Mouse (Mus musculus) kidney, embryonic 16.5 days (tissue): ENCODE measurements around the gene Gm20696. TPM values are rescaled to one million over a fixed set of nuclear protein-coding genes. Genes with fewer than 3 reads are reported as not detected.

Experiments used
- ATAC-seq: fragments of 200-750 bp; cut with Nextera tagmentation; 2 replicates; pipeline ENCODE4 v1.8.0; 2017; ENCODE audit warnings: moderate TSS enrichment; ENCODE audit not compliant: low FRiP score, low TSS enrichment
- H3K27ac ChIP-seq: fragments of 300-500 bp; sonication (generic); 2 replicates; pipeline ENCODE4 v1.5.1; 2014; ENCODE audit warnings: low read length
- H3K27me3 ChIP-seq: fragments of 300-500 bp; sonication (generic); 2 replicates; pipeline ENCODE4 v1.6.1; 2014; ENCODE audit warnings: low read length, control low read depth, mixed read lengths; ENCODE audit not compliant: insufficient read depth
- H3K36me3 ChIP-seq: fragments of 300-500 bp; sonication (generic); 2 replicates; pipeline ENCODE4 v1.6.1; 2014; ENCODE audit warnings: low read length, control low read depth, mixed read lengths; ENCODE audit not compliant: insufficient read depth
- H3K4me1 ChIP-seq: fragments of 300-500 bp; sonication (generic); 2 replicates; pipeline ENCODE4 v1.6.1; 2014; ENCODE audit warnings: low read length, control low read depth, mixed read lengths; ENCODE audit not compliant: insufficient read depth
- H3K4me2 ChIP-seq: fragments of 300-500 bp; sonication (generic); replicated peaks from 2 replicates; pipeline ENCODE4 v1.6.1; 2014; ENCODE audit warnings: low read depth, low read length
- H3K4me3 ChIP-seq: fragments of 300-500 bp; sonication (generic); 2 replicates; pipeline ENCODE4 v1.5.1; 2014; ENCODE audit warnings: mild to moderate bottlenecking, low read length
- H3K9ac ChIP-seq: fragments of 300-500 bp; sonication (generic); replicated peaks from 2 replicates; pipeline ENCODE4 v1.6.1; 2014; ENCODE audit warnings: low read length
- H3K9me3 ChIP-seq: fragments of 300-500 bp; sonication (generic); 2 replicates; pipeline ENCODE4 v1.6.1; 2016; ENCODE audit warnings: low read length, control low read depth
- WGBS: fragments of 180-500 bp; shearing (Covaris S2); extraction: QIAGEN DNeasy Blood & Tissue Kit; methylation state at CpG from one replicate; pipeline ENCODE4 v1.1.7; 2014; 5-methylcytosine and 5-hydroxymethylcytosine counted together
- polyA plus RNA-seq: library from polyadenylated mRNA; unstranded; fragments of >200 nt; fragmentation: Nextera tagmentation; extraction: Ambion mirVana; gene quantifications from 2 replicates; pipeline ENCODE4 v1.2.1, GENCODE M21; 2015

Gm20696 gene
- polyA plus RNA-seq, 1 experiment from 2014 or later: 1.7 TPM

DNA sequence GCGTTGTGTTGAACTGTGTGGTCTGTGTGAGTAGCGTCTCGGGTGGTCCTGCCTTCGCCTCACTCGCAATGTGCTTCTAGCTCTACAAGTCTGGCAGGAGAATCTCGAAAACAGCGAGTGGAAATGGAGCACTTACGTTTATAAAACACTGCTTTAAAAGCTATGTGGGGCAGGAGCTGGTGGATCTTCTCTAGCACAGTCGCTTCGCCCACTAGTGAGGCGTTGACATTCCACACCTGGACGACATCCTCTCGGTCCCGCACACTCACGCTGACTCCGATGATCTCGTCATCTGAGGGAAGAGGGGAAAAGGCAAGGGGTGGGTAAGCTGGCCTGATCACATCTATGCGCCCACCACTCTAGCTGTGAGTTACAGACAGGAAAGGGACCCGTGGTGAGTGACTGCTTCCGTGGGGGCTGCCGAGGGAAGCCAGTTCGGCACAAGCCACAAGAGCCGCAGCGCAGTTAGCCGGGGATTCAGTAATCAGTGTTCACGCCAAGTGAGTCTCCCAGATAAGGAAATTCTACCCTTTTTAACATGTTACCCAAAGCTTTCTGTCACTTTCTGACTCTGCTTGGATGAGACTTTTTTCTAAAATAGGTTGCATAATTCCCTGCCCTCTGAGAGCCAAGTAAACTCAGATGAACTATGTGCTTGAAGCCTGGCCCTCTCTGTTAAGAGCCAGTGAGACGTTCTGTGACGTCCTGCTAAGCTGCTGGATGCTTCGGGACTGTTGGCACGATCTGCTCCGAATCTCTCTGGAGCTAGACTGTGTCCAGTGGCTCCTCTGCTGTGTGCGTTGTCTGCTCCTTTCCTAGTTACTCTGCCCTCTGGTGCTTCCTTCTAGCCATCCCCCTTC lies 34.2 kb downstream of the Gm20696 start:
- no peaks in the 10 kb centered on the region for H3K36me3 ChIP-seq
- 83% methylated on average over 32 of the region's 32 CpGs for WGBS
- no peaks in the 10 kb centered on the region for H3K9me3 ChIP-seq
- H3K4me2 ChIP-seq: no peak overlapping the region
- no peak overlapping the region for H3K9ac ChIP-seq
- no peak for ATAC-seq
- H3K4me3 ChIP-seq: no peak overlapping the region
- no peak overlapping the region for H3K27ac ChIP-seq
- H3K4me1 ChIP-seq: no peaks in the 10 kb centered on the region
- no peaks in the 10 kb centered on the region for H3K27me3 ChIP-seq

DNA sequence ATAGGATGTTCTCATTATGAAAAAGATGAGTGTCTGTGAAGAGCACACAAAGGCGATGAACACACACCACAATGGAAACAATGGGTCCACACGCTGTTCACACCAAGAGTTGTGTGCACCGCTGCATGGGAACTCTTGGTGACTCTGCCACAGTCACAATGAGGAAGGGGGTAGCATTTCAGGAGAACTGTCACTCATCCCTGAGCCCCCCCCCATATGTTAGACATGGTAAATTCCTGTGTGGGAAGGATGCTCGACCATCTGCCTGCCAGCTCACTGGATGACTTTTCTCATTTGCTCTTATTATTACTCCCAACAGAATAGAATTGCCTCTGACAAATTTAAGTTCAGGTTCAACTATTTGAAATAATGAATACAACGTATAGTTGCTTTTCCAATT lies 35.0 kb downstream of the Gm20696 start:
- no peaks in the 10 kb centered on the region for H3K4me1 ChIP-seq
- no peaks in the 10 kb centered on the region for H3K36me3 ChIP-seq
- no peak overlapping the region for H3K4me2 ChIP-seq
- H3K9ac ChIP-seq: no peak overlapping the region
- no peak for ATAC-seq
- H3K27me3 ChIP-seq: no peaks in the 10 kb centered on the region
- H3K27ac ChIP-seq: no peak overlapping the region
- WGBS: 91% methylated on average over 5 of the region's 5 CpGs
- no peak overlapping the region for H3K4me3 ChIP-seq
- no peaks in the 10 kb centered on the region for H3K9me3 ChIP-seq

DNA sequence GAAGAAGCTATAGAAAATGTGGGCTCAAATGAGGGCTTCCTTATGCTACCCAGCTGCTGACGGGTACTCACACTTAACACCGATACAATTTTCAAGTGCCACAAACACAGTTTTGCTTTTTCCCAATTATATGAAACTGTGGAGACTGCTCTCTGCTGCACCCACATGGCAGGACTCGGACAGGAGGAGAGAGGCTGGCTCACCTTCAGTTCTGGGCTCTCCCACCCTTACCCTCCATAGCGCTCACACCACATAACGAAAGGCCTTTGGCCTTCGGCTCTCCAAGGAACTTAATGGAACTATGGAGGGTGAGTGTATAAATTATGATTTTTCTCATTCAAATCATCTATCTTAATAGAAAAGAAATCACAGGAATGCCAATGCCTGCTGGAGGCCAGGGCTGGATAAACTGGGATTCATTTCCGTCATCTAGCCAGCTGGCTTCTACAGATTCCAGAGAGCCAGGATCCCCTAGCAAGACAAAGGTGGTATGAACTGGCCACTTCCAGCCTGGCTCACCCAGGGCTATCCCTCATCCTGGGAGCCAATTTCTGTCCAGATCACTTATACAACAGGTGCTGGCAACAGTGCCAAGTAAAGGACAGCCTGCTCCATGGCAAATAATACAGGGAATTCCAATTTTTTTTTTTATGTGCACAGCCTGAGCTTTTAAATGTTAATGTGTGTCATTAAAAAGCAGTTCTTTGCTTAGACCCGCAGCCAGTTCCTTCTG lies 36.7 kb downstream of the Gm20696 start:
- no peak overlapping the region for H3K9ac ChIP-seq
- no peaks in the 10 kb centered on the region for H3K27me3 ChIP-seq
- no peaks in the 10 kb centered on the region for H3K9me3 ChIP-seq
- H3K4me2 ChIP-seq: no peak overlapping the region
- H3K4me3 ChIP-seq: no peak overlapping the region
- H3K27ac ChIP-seq: no peak overlapping the region
- peaks cover 7% of the 10 kb centered on the region; the same call in 1 of the 2 replicates for H3K4me1 ChIP-seq
- 85% methylated on average over 8 of the region's 8 CpGs for WGBS
- no peaks in the 10 kb centered on the region for H3K36me3 ChIP-seq
- no peak for ATAC-seq

DNA sequence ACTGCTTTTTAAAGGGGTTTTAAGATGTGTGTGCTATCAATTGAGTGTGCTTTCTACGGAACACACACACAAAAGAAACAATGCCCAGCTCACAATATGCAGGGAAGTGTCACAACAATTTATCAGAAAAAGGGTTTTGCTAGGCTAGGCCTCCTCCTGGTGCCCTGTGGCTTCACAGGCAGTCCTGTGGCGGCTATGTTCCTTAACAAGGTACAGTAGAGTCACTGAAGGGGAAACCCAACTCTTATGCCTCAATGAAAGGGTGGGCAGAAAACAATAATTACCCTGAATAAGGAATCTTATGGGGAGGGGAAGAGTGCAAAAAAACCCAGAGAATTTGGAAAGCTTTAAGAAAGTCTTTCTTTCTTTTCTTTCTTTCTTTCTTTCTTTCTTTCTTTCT lies 40.2 kb downstream of the Gm20696 start:
- Histone ChIP-seq H3K36me3 (no peaks in the 10 kb centered on the region), H3K4me3 (no peak overlapping the region), H3K4me1 (peaks cover 20% of the 10 kb centered on the region), H3K27ac (no peak overlapping the region), H3K4me2 (no peak overlapping the region), H3K27me3 (no peaks in the 10 kb centered on the region), H3K9me3 (no peaks in the 10 kb centered on the region), H3K9ac (no peak overlapping the region)
- 81% methylated on average over 2 of the region's 2 CpGs for WGBS
- ATAC-seq: no peak

DNA sequence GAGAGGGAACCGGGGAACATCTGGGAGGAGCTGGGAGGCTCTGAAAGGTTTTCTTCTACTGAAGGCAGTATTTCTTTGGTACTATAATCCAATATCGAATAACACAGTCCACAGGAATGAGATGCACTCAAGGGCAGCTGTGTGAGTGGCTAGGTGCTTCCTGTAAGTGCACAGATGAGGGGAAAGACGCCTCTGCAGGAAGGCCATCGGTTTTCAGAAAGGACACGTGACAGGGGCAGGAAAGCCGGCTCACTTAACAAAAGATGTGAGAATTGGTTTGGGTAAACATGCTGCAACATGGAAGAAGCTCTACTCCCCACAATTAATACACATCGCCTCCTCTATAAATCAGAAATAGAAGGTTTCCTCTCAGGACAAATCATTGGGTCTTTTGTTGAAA lies 40.8 kb downstream of the Gm20696 start:
- WGBS: 24% methylated on average over 7 of the region's 7 CpGs
- Histone ChIP-seq H3K4me2 (no peak overlapping the region), H3K36me3 (no peaks in the 10 kb centered on the region), H3K27ac (no peak overlapping the region), H3K4me3 (no peak overlapping the region), H3K27me3 (no peaks in the 10 kb centered on the region), H3K4me1 (peaks cover 26% of the 10 kb centered on the region), H3K9me3 (no peaks in the 10 kb centered on the region), H3K9ac (no peak overlapping the region)
- no peak for ATAC-seq

DNA sequence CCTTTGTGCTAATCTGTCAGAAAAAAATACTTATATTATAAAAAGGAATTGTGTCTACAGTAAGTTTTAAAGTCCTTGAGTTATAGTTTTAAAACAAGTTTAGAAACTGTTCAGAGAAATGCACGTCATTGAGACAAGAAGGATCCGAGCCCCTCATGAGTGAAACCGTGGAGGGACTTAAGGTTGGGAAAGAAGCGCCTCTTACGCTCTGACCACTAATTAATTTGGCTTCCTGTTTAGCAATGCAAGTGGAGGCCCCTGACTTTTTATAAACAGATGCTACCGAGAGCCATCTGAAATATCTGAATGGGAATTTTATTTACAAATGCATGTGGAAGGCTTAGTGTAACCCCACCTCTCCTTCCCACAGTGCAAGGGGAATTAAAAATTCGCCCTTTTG lies 41.3 kb downstream of the Gm20696 start:
- Histone ChIP-seq H3K27ac (no peak overlapping the region), H3K9me3 (no peaks in the 10 kb centered on the region), H3K4me3 (no peak overlapping the region), H3K4me2 (no peak overlapping the region), H3K36me3 (no peaks in the 10 kb centered on the region), H3K27me3 (no peaks in the 10 kb centered on the region), H3K9ac (no peak overlapping the region), H3K4me1 (peaks cover 27% of the 10 kb centered on the region)
- no peak for ATAC-seq
- WGBS: 58% methylated on average over 7 of the region's 7 CpGs

DNA sequence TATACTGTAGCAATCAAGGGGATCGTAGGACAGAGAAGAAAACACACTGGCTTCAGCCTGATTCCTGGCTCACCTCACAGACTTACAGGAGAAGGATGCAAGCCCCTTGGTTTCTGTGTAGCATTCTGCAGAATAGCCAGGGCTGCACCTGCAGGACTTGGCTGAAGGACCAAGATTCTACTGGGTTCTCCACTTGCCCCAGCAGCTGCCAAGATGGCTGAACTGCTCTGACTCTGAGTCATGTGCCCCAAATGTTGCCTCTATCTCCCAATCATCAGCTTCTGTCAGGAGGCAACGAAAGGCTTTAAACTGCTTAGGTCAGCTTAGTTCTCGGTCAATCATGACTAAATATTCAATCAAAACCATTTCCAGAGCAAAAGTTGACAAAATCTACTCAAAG lies 42.1 kb downstream of the Gm20696 start:
- Histone ChIP-seq H3K4me2 (no peak overlapping the region), H3K9me3 (no peaks in the 10 kb centered on the region), H3K27ac (no peak overlapping the region), H3K4me1 (peaks cover 28% of the 10 kb centered on the region), H3K9ac (no peak overlapping the region), H3K27me3 (no peaks in the 10 kb centered on the region), H3K36me3 (no peaks in the 10 kb centered on the region), H3K4me3 (no peak overlapping the region)
- no peak for ATAC-seq
- WGBS: 84% methylated on average over 3 of the region's 3 CpGs

DNA sequence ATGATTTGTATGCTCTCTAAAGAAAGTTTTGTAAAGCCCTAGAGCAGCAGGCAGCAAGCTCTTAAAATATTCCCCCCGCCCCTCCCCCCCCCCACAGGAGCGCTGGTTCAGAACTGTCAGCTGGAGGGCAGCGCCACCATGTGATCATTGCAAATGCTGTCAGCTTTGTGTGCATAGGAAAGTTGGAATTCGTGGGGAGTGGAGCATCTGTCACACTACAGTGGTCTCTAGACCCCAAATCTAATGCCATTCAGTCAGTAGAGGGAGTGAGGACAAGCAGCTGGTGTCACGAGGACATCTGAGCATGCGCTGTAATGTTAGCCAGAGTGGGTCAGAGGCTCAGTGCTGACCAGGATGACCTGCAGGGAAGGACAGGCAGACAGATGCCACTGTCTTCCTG lies 43.0 kb downstream of the Gm20696 start:
- H3K9ac ChIP-seq: no peak overlapping the region
- peaks cover 35% of the 10 kb centered on the region for H3K4me1 ChIP-seq
- H3K4me3 ChIP-seq: no peak overlapping the region
- H3K36me3 ChIP-seq: no peaks in the 10 kb centered on the region
- no peak overlapping the region for H3K4me2 ChIP-seq
- 0 out of 2 replicates have a peak overlapping the region, but pooled peaks have one; percentile 33 for H3K27ac ChIP-seq
- H3K27me3 ChIP-seq: no peaks in the 10 kb centered on the region
- ATAC-seq: peak; percentile 76
- no peaks in the 10 kb centered on the region for H3K9me3 ChIP-seq
- 15% methylated on average over 6 of the region's 6 CpGs for WGBS

DNA sequence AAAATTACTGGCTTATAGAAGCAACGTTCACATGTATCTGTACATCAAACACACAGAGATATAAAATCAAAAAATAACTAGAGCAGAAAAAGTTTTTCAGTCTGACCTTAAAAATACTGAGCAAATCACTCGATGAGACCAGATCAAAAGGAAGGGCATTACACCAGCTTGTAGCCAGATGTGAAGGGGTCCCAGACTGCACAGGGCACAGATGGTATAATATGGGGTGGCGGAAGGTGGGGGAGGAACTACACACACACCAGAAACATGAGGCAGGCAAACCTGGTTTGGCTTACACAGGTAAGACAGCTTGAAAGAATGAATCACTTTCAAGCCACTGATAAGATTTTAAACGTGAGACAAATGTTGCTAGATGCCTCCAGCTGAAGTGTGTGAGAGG lies 45.4 kb downstream of the Gm20696 start:
- H3K36me3 ChIP-seq: no peaks in the 10 kb centered on the region
- H3K4me3 ChIP-seq: no peak overlapping the region
- H3K4me2 ChIP-seq: no peak overlapping the region
- no peaks in the 10 kb centered on the region for H3K27me3 ChIP-seq
- H3K27ac ChIP-seq: no peak overlapping the region
- no peaks in the 10 kb centered on the region for H3K9me3 ChIP-seq
- WGBS: 51% methylated on average over 4 of the region's 4 CpGs
- ATAC-seq: no peak
- no peak overlapping the region for H3K9ac ChIP-seq
- H3K4me1 ChIP-seq: peaks cover 35% of the 10 kb centered on the region

DNA sequence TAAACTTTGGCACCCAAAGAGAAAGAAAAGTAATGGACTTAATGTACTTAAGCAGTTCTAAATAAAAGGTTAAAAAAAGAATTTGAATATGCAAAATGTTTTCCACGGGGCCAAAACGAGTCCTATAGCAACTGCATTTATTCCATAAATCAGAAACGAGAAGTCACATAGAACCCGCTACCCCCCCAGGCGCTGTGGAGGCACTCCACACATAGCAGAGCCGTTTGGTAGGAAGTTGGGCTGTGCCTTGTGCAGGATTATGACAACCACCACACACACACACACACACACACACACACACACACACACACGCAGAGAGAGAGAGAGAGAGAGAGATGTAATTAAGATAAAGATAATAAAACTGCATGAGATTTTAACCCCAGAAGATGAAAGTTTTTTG lies 46.1 kb downstream of the Gm20696 start:
- WGBS: 37% methylated on average over 7 of the region's 7 CpGs
- Histone ChIP-seq H3K9ac (no peak overlapping the region), H3K4me2 (no peak overlapping the region), H3K27me3 (no peaks in the 10 kb centered on the region), H3K36me3 (no peaks in the 10 kb centered on the region), H3K27ac (peak overlapping the region; percentile 78; the same call in 1 of the 2 replicates), H3K9me3 (no peaks in the 10 kb centered on the region), H3K4me1 (peaks cover 34% of the 10 kb centered on the region), H3K4me3 (no peak overlapping the region)
- ATAC-seq: no peak
